Mouse (Mus musculus): ENCODE results near the gene Themis2. TPM values are rescaled to one million over a fixed set of nuclear protein-coding genes. Genes with fewer than 3 reads are reported as not detected.

Gene Themis2
- polyA plus RNA-seq, 1 experiment, result 3.6 TPM

DNA sequence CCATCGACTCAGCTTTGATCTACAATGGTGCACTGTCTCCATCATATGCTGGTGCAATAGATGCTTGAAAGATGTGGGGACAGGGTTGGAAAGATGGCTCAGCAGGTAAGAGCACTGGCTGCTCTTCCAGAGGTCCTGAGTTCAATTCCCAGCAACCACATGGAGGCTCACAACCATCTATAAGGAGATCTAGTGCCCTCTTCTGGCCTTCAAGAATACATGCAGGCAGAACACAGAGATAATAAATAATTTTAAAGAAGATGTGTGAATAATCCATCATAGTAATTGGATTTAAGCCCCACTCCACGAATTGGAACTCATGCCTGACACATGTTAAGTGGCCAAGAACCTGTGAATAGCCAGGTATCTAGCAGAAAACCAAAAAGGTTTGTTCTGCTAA lies 22.3 kb upstream of the Themis2 start:
- no peaks in the 10 kb centered on the region for H3K36me3 ChIP-seq (ENCODE audit: control insufficient read depth, insufficient read depth, low read length)
- no peak overlapping the region for H3K4me3 ChIP-seq (ENCODE audit: insufficient read depth, low read depth, low read length)
- 60% methylated on average over 2 of the region's 2 CpGs for WGBS
- H3K27ac ChIP-seq (ENCODE audit: insufficient read depth, low read depth, low read length), result no peak overlapping the region
- no peaks in the 10 kb centered on the region for H3K27me3 ChIP-seq (replicated peaks; ENCODE audit: control insufficient read depth, insufficient read depth, low read length)
- TF ChIP-seq POLR2A (IDR thresholded peaks at IDR 0.05; ENCODE audit: low read depth, low read length) (no peak), CTCF (conservative IDR thresholded peaks at IDR 0.05; ENCODE audit: insufficient read depth, insufficient read length, low read depth, low read length) (no peak)
- DNase-seq, result no peak
- H3K4me1 ChIP-seq (ENCODE audit: control insufficient read depth, insufficient read depth, low read length), result no peaks in the 10 kb centered on the region

GRCm38 (mm10) chr4:132816855-132817254 lies 20.7 kb upstream of the Themis2 start:
- DNase-seq, result no peak
- Histone ChIP-seq H3K27ac (ENCODE audit: insufficient read depth, low read depth, low read length) (no peak overlapping the region), H3K4me3 (ENCODE audit: insufficient read depth, low read depth, low read length) (no peak overlapping the region), H3K36me3 (ENCODE audit: control insufficient read depth, insufficient read depth, low read length) (no peaks in the 10 kb centered on the region), H3K27me3 (replicated peaks; ENCODE audit: control insufficient read depth, insufficient read depth, low read length) (no peaks in the 10 kb centered on the region), H3K4me1 (ENCODE audit: control insufficient read depth, insufficient read depth, low read length) (no peaks in the 10 kb centered on the region)
- no peak for TF ChIP-seq CTCF (conservative IDR thresholded peaks at IDR 0.05; ENCODE audit: insufficient read depth, insufficient read length, low read depth, low read length)
- TF ChIP-seq POLR2A (IDR thresholded peaks at IDR 0.05; ENCODE audit: low read depth, low read length), result no peak
- 57% methylated on average over 2 of the region's 2 CpGs for WGBS

- peak; percentile 12 for DNase-seq
- Histone ChIP-seq H3K36me3 (ENCODE audit: control insufficient read depth, insufficient read depth, low read length) (no peaks in the 10 kb centered on the region), H3K4me3 (ENCODE audit: insufficient read depth, low read depth, low read length) (no peak overlapping the region), H3K27ac (ENCODE audit: insufficient read depth, low read depth, low read length) (no peak overlapping the region), H3K27me3 (replicated peaks; ENCODE audit: control insufficient read depth, insufficient read depth, low read length) (no peaks in the 10 kb centered on the region), H3K4me1 (ENCODE audit: control insufficient read depth, insufficient read depth, low read length) (no peaks in the 10 kb centered on the region)
- WGBS, result 79% methylated on average over 7 of the region's 7 CpGs
- TF ChIP-seq CTCF (conservative IDR thresholded peaks at IDR 0.05; ENCODE audit: insufficient read depth, insufficient read length, low read depth, low read length) (no peak), POLR2A (IDR thresholded peaks at IDR 0.05; ENCODE audit: low read depth, low read length) (no peak)
These were observed 20.2 kb upstream of the Themis2 start for GRCm38 (mm10) chr4:132816404-132816803.

GRCm38 (mm10) chr4:132809621-132810020 lies 13.4 kb upstream of the Themis2 start:
- no peaks in the 10 kb centered on the region for H3K27me3 ChIP-seq (replicated peaks; ENCODE audit: control insufficient read depth, insufficient read depth, low read length)
- no peak overlapping the region for H3K4me3 ChIP-seq (ENCODE audit: insufficient read depth, low read depth, low read length)
- DNase-seq, result peak; percentile 14
- WGBS, result 92% methylated on average over 5 of the region's 5 CpGs
- no peaks in the 10 kb centered on the region for H3K36me3 ChIP-seq (ENCODE audit: control insufficient read depth, insufficient read depth, low read length)
- H3K27ac ChIP-seq (ENCODE audit: insufficient read depth, low read depth, low read length), result no peak overlapping the region
- no peaks in the 10 kb centered on the region for H3K4me1 ChIP-seq (ENCODE audit: control insufficient read depth, insufficient read depth, low read length)
- TF ChIP-seq POLR2A (IDR thresholded peaks at IDR 0.05; ENCODE audit: low read depth, low read length) (no peak), CTCF (conservative IDR thresholded peaks at IDR 0.05; ENCODE audit: insufficient read depth, insufficient read length, low read depth, low read length) (no peak)

DNA sequence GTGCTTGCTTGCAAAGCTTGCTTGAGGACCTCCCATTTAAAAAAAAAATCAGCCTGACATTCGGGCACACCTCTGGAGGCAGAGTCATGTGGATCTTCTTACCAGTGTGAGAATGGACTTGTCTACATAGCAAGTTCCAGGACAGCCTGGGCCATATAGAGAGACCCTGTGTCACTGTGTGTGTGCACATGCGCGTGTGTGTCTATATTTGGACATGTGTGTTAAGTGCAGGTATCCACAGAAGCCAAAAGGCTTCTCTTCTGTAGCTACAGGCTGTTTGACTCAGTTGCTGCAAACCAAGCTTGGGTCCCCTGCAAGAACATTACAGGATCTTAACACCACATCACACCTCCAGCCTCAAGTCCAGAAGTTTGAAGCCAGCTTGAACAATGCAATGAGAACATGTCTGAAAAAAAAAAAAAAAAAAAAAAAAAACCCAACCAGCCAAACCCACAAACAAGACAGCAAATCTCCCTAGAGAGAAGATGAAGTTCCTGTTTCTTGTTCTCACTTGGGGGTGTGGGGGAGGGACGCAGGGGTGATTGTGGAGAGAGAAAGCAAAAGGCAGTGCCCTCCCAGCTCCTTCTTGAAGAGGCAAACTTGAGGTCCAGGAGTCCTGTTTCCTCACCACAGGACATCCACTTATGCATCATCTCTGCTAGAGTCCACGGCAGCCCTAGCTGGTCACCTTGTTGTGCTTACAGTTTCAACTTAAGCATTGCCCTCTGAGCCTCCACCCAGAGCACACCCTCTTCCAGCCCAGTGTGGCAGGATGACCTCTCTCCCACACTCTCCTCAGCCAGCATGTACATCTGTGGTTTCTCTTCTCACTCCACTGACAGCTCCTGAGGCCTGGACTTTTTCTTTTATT lies 11.8 kb upstream of the Themis2 start:
- TF ChIP-seq POLR2A (IDR thresholded peaks at IDR 0.05; ENCODE audit: low read depth, low read length) (no peak), CTCF (conservative IDR thresholded peaks at IDR 0.05; ENCODE audit: insufficient read depth, insufficient read length, low read depth, low read length) (no peak)

GRCm38 (mm10) chr4:132806620-132807191 lies 10.5 kb upstream of the Themis2 start:
- no peak overlapping the region for H3K27ac ChIP-seq (ENCODE audit: insufficient read depth, low read depth, low read length)
- no peaks in the 10 kb centered on the region for H3K27me3 ChIP-seq (replicated peaks; ENCODE audit: control insufficient read depth, insufficient read depth, low read length)
- no peak for TF ChIP-seq POLR2A (IDR thresholded peaks at IDR 0.05; ENCODE audit: low read depth, low read length)
- no peak for TF ChIP-seq CTCF (conservative IDR thresholded peaks at IDR 0.05; ENCODE audit: insufficient read depth, insufficient read length, low read depth, low read length)
- DNase-seq, result no peak
- WGBS, result 85% methylated on average over 7 of the region's 7 CpGs
- H3K4me1 ChIP-seq (ENCODE audit: control insufficient read depth, insufficient read depth, low read length), result no peaks in the 10 kb centered on the region
- no peaks in the 10 kb centered on the region for H3K36me3 ChIP-seq (ENCODE audit: control insufficient read depth, insufficient read depth, low read length)
- no peak overlapping the region for H3K4me3 ChIP-seq (ENCODE audit: insufficient read depth, low read depth, low read length)

More for the DNA sequence above, 11.8 kb upstream of the Themis2 start:
- 62% methylated on average over 5 of the region's 5 CpGs for WGBS
- DNase-seq, result peak; percentile 12
- no peaks in the 10 kb centered on the region for H3K4me1 ChIP-seq (ENCODE audit: control insufficient read depth, insufficient read depth, low read length)
- no peaks in the 10 kb centered on the region for H3K36me3 ChIP-seq (ENCODE audit: control insufficient read depth, insufficient read depth, low read length)
- H3K4me3 ChIP-seq (ENCODE audit: insufficient read depth, low read depth, low read length), result no peak overlapping the region
- H3K27ac ChIP-seq (ENCODE audit: insufficient read depth, low read depth, low read length), result no peak overlapping the region
- H3K27me3 ChIP-seq (replicated peaks; ENCODE audit: control insufficient read depth, insufficient read depth, low read length), result no peaks in the 10 kb centered on the region

DNA sequence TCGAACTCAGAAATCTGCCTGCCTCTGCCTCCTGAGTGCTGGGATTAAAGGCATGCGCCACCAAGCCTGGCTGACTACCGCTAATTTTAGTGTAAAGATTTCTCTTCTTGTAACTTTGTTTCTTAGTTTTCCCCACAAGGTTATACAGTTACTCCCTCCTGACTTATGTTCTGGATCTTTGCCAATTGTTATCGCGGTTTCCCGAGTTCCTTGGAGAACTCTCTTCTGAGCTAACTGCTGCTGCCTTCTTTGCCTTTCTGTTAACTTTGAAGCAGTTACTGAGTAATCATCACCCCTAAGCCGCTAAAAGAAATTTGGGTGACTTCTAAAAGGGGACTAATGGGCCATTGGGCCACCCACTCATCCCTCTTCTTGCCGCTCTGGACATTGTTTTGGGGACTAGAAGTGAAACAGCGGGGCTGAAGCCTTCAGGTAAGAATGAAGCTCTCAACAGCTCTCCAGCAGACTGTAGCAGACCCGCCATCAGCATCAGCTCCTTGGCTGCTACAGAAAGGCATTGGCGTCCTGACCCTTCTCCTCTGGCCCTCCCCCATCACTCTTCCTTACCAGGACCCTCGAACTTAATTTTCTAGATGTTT lies 9.5 kb upstream of the Themis2 start:
- TF ChIP-seq CTCF (conservative IDR thresholded peaks at IDR 0.05; ENCODE audit: insufficient read depth, insufficient read length, low read depth, low read length) (no peak), POLR2A (IDR thresholded peaks at IDR 0.05; ENCODE audit: low read depth, low read length) (no peak)
- no peak overlapping the region for H3K27ac ChIP-seq (ENCODE audit: insufficient read depth, low read depth, low read length)
- H3K36me3 ChIP-seq (ENCODE audit: control insufficient read depth, insufficient read depth, low read length), result no peaks in the 10 kb centered on the region
- H3K27me3 ChIP-seq (replicated peaks; ENCODE audit: control insufficient read depth, insufficient read depth, low read length), result no peaks in the 10 kb centered on the region
- WGBS, result 78% methylated on average over 12 of the region's 12 CpGs
- no peaks in the 10 kb centered on the region for H3K4me1 ChIP-seq (ENCODE audit: control insufficient read depth, insufficient read depth, low read length)
- no peak for DNase-seq
- H3K4me3 ChIP-seq (ENCODE audit: insufficient read depth, low read depth, low read length), result no peak overlapping the region

Measured in kidney, adult 2 months (tissue).